Mouse (Mus musculus): ENCODE results near the gene Lcn2.
A peak's percentile ranks its signal among the peaks of the same experiment; 100 is the strongest.

Gene Lcn2

GRCm38 (mm10) chr2:32387706-32388490 is at the start of gene Lcn2:
Gene Lcn2 (minus strand): TSS chr2:32388252.
- peak; percentile 50 for DNase-seq (ENCODE audit: low spot score)

GRCm38 (mm10) chr2:32437612-32438166 is 49.6 kb upstream of the Lcn2 start:
- DNase-seq (ENCODE audit: low spot score): no peak

GRCm38 (mm10) chr2:32436686-32437372 is 48.8 kb upstream of the Lcn2 start:
- DNase-seq (ENCODE audit: low spot score): peak; percentile 81

GRCm38 (mm10) chr2:32430701-32431676 is 42.9 kb upstream of the Lcn2 start:
- peak; percentile 61 for DNase-seq (ENCODE audit: low spot score)

- DNase-seq (ENCODE audit: low spot score): no peak
These were observed 41.3 kb upstream of the Lcn2 start for GRCm38 (mm10) chr2:32429215-32429891.

- DNase-seq (ENCODE audit: low spot score): peak; percentile 80
These were observed 40.2 kb upstream of the Lcn2 start for GRCm38 (mm10) chr2:32428262-32428722.

- DNase-seq (ENCODE audit: low spot score): no peak
These were observed 39.7 kb upstream of the Lcn2 start for GRCm38 (mm10) chr2:32427720-32428119.

GRCm38 (mm10) chr2:32426141-32426540 is 38.1 kb upstream of the Lcn2 start:
- DNase-seq (ENCODE audit: low spot score): no peak

GRCm38 (mm10) chr2:32425568-32425967 is 37.5 kb upstream of the Lcn2 start:
- no peak for DNase-seq (ENCODE audit: low spot score)

GRCm38 (mm10) chr2:32424796-32425195 is 36.7 kb upstream of the Lcn2 start:
- no peak for DNase-seq (ENCODE audit: low spot score)

- peak; percentile 92 for DNase-seq (ENCODE audit: low spot score)
These were observed 35.7 kb upstream of the Lcn2 start for GRCm38 (mm10) chr2:32423481-32424331.

GRCm38 (mm10) chr2:32421851-32422251 is 33.8 kb upstream of the Lcn2 start:
- DNase-seq (ENCODE audit: low spot score): no peak

GRCm38 (mm10) chr2:32420647-32421046 is 32.6 kb upstream of the Lcn2 start:
- no peak for DNase-seq (ENCODE audit: low spot score)

GRCm38 (mm10) chr2:32420066-32420608 is 32.1 kb upstream of the Lcn2 start:
- no peak for DNase-seq (ENCODE audit: low spot score)

- DNase-seq (ENCODE audit: low spot score): peak; percentile 87
These were observed 31.3 kb upstream of the Lcn2 start for GRCm38 (mm10) chr2:32419359-32419758.

GRCm38 (mm10) chr2:32418430-32419151 is 30.5 kb upstream of the Lcn2 start:
- no peak for DNase-seq (ENCODE audit: low spot score)

GRCm38 (mm10) chr2:32417486-32417885 is 29.4 kb upstream of the Lcn2 start:
- no peak for DNase-seq (ENCODE audit: low spot score)

- DNase-seq (ENCODE audit: low spot score): no peak
These were observed 28.5 kb upstream of the Lcn2 start for GRCm38 (mm10) chr2:32416556-32416955.

- no peak for DNase-seq (ENCODE audit: low spot score)
These were observed 27.7 kb upstream of the Lcn2 start for GRCm38 (mm10) chr2:32415801-32416200.
